Mouse (Mus musculus): Measurements from ENCODE around the gene Pou5f1. TPM values are rescaled to one million over a fixed set of nuclear protein-coding genes. Genes with fewer than 3 reads are reported as not detected.
"Not testable (repeated sequence)": the region's sequence is repeated elsewhere in the genome, so short reads cannot be mapped to it uniquely, and the experiment has no call there.

Gene Pou5f1
- polyA plus RNA-seq, 1 experiment from 2014 or later: 0.56 TPM

GRCm38 (mm10) chr17:35497124-35497523 lies 8.7 kb upstream of the Pou5f1 start:
- WGBS: 98% methylated on average over 7 of the region's 7 CpGs
- Histone ChIP-seq H3K27me3 (no peaks in the 10 kb centered on the region), H3K4me1 (replicated peaks) (peaks cover 4% of the 10 kb centered on the region), H3K4me2 (no peak overlapping the region), H3K9me3 (no peaks in the 10 kb centered on the region), H3K4me3 (replicated peaks) (no peak overlapping the region), H3K36me3 (no peaks in the 10 kb centered on the region), H3K27ac (no peak overlapping the region), H3K9ac (replicated peaks) (no peak overlapping the region)
- ATAC-seq (ENCODE audit: insufficient number of reproducible peaks, insufficient read depth, low FRiP score, low TSS enrichment, low read depth): no peak

- H3K27ac ChIP-seq: peak overlapping the region; percentile 29; the same call in 1 of the 2 replicates
- H3K36me3 ChIP-seq: no peaks in the 10 kb centered on the region
- peaks cover 29% of the 10 kb centered on the region for H3K27me3 ChIP-seq
- ATAC-seq (ENCODE audit: insufficient number of reproducible peaks, insufficient read depth, low FRiP score, low TSS enrichment, low read depth): no peak
- H3K9me3 ChIP-seq: no peaks in the 10 kb centered on the region
- H3K4me1 ChIP-seq (replicated peaks): peaks cover 15% of the 10 kb centered on the region
- WGBS: 4% methylated on average over 6 of the region's 6 CpGs
- no peak overlapping the region for H3K4me3 ChIP-seq (replicated peaks)
- H3K4me2 ChIP-seq: no peak overlapping the region
- 0 out of 2 replicates have a peak overlapping the region, but pooled peaks have one; percentile 12 for H3K9ac ChIP-seq (replicated peaks)
Observed at GRCm38 (mm10) chr17:35502226-35502625, 3.6 kb upstream of the Pou5f1 start.

GRCm38 (mm10) chr17:35502762-35503161 lies 3.1 kb upstream of the Pou5f1 start:
- H3K4me2 ChIP-seq: no peak overlapping the region
- no peak overlapping the region for H3K4me3 ChIP-seq (replicated peaks)
- H3K9me3 ChIP-seq: no peaks in the 10 kb centered on the region
- H3K27ac ChIP-seq: no peak overlapping the region
- WGBS: 64% methylated on average over 5 of the region's 5 CpGs
- peaks cover 15% of the 10 kb centered on the region for H3K4me1 ChIP-seq (replicated peaks)
- no peak for ATAC-seq (ENCODE audit: insufficient number of reproducible peaks, insufficient read depth, low FRiP score, low TSS enrichment, low read depth)
- H3K27me3 ChIP-seq: peaks cover 34% of the 10 kb centered on the region
- no peak overlapping the region for H3K9ac ChIP-seq (replicated peaks)
- no peaks in the 10 kb centered on the region for H3K36me3 ChIP-seq

GRCm38 (mm10) chr17:35503849-35504248 lies 2.0 kb upstream of the Pou5f1 start:
- ATAC-seq (ENCODE audit: insufficient number of reproducible peaks, insufficient read depth, low FRiP score, low TSS enrichment, low read depth): no peak
- no peak overlapping the region for H3K4me3 ChIP-seq (replicated peaks)

GRCm38 (mm10) chr17:35504628-35505481 lies 963 bp upstream of the Pou5f1 start:
- Histone ChIP-seq H3K4me3 (replicated peaks) (no peak overlapping the region), H3K27ac (no peak overlapping the region), H3K4me2 (no peak overlapping the region), H3K36me3 (no peaks in the 10 kb centered on the region), H3K27me3 (peaks cover 48% of the 10 kb centered on the region), H3K9ac (replicated peaks) (no peak overlapping the region), H3K9me3 (no peaks in the 10 kb centered on the region), H3K4me1 (replicated peaks) (peaks cover 21% of the 10 kb centered on the region)
- 38% methylated on average over 8 of the region's 8 CpGs for WGBS
- no peak for ATAC-seq (ENCODE audit: insufficient number of reproducible peaks, insufficient read depth, low FRiP score, low TSS enrichment, low read depth)

More at GRCm38 (mm10) chr17:35503849-35504248, 2.0 kb upstream of the Pou5f1 start:
- Histone ChIP-seq H3K36me3 (no peaks in the 10 kb centered on the region), H3K9ac (replicated peaks) (no peak overlapping the region), H3K4me2 (no peak overlapping the region), H3K9me3 (no peaks in the 10 kb centered on the region), H3K27me3 (peaks cover 42% of the 10 kb centered on the region), H3K4me1 (replicated peaks) (peaks cover 15% of the 10 kb centered on the region), H3K27ac (no peak overlapping the region)
- 31% methylated on average over 5 of the region's 5 CpGs for WGBS

GRCm38 (mm10) chr17:35506881-35507280 lies 1.1 kb downstream of the Pou5f1 start:
- Histone ChIP-seq H3K4me3 (replicated peaks) (no peak overlapping the region), H3K36me3 (no peaks in the 10 kb centered on the region), H3K4me1 (replicated peaks) (peaks cover 20% of the 10 kb centered on the region), H3K27ac (no peak overlapping the region), H3K9me3 (no peaks in the 10 kb centered on the region), H3K27me3 (peaks cover 48% of the 10 kb centered on the region), H3K4me2 (no peak overlapping the region), H3K9ac (replicated peaks) (no peak overlapping the region)
- 14% methylated on average over 10 of the region's 10 CpGs for WGBS
- no peak for ATAC-seq (ENCODE audit: insufficient number of reproducible peaks, insufficient read depth, low FRiP score, low TSS enrichment, low read depth)

GRCm38 (mm10) chr17:35507556-35508260 lies 1.9 kb downstream of the Pou5f1 start:
- 20% methylated on average over 13 of the region's 13 CpGs for WGBS
- no peak for ATAC-seq (ENCODE audit: insufficient number of reproducible peaks, insufficient read depth, low FRiP score, low TSS enrichment, low read depth)
- peaks cover 6% of the 10 kb centered on the region for H3K36me3 ChIP-seq
- H3K27ac ChIP-seq: no peak overlapping the region
- no peaks in the 10 kb centered on the region for H3K9me3 ChIP-seq
- H3K4me1 ChIP-seq (replicated peaks): peaks cover 11% of the 10 kb centered on the region
- H3K27me3 ChIP-seq: peaks cover 48% of the 10 kb centered on the region
- H3K4me2 ChIP-seq: no peak overlapping the region
- no peak overlapping the region for H3K4me3 ChIP-seq (replicated peaks)
- H3K9ac ChIP-seq (replicated peaks): no peak overlapping the region

GRCm38 (mm10) chr17:35508279-35508678 lies 2.5 kb downstream of the Pou5f1 start:
- not testable (repeated sequence) for H3K9me3 ChIP-seq; H3K9ac ChIP-seq (replicated peaks); ATAC-seq (ENCODE audit: insufficient number of reproducible peaks, insufficient read depth, low FRiP score, low TSS enrichment, low read depth); H3K4me3 ChIP-seq (replicated peaks); H3K4me2 ChIP-seq; H3K27ac ChIP-seq
- H3K4me1 ChIP-seq (replicated peaks): 0 out of 2 replicates have a peak, but pooled peaks cover 10% of the 10 kb centered on the region
- peaks cover 48% of the 10 kb centered on the region for H3K27me3 ChIP-seq
- 53% methylated on average over 5 of the region's 5 CpGs for WGBS
- H3K36me3 ChIP-seq: peaks cover 12% of the 10 kb centered on the region

GRCm38 (mm10) chr17:35509284-35509683 lies 3.5 kb downstream of the Pou5f1 start:
- Histone ChIP-seq H3K9me3 (no peaks in the 10 kb centered on the region), H3K27me3 (peaks cover 48% of the 10 kb centered on the region), H3K4me2 (no peak overlapping the region), H3K27ac (no peak overlapping the region), H3K4me3 (replicated peaks) (no peak overlapping the region), H3K36me3 (peaks cover 22% of the 10 kb centered on the region), H3K9ac (replicated peaks) (no peak overlapping the region), H3K4me1 (replicated peaks) (peaks cover 13% of the 10 kb centered on the region)
- ATAC-seq (ENCODE audit: insufficient number of reproducible peaks, insufficient read depth, low FRiP score, low TSS enrichment, low read depth): no peak
- WGBS: 34% methylated on average over 8 of the region's 8 CpGs

GRCm38 (mm10) chr17:35512916-35513626 lies 7.3 kb downstream of the Pou5f1 start:
- no peak overlapping the region for H3K9ac ChIP-seq (replicated peaks)
- no peak overlapping the region for H3K4me3 ChIP-seq (replicated peaks)
- 93% methylated on average over 7 of the region's 7 CpGs for WGBS
- no peak overlapping the region for H3K27ac ChIP-seq
- peaks cover 11% of the 10 kb centered on the region for H3K27me3 ChIP-seq
- no peaks in the 10 kb centered on the region for H3K9me3 ChIP-seq
- H3K4me1 ChIP-seq (replicated peaks): peaks cover 36% of the 10 kb centered on the region
- no peak for ATAC-seq (ENCODE audit: insufficient number of reproducible peaks, insufficient read depth, low FRiP score, low TSS enrichment, low read depth)
- H3K4me2 ChIP-seq: no peak overlapping the region
- H3K36me3 ChIP-seq: peaks cover 26% of the 10 kb centered on the region

- H3K4me1 ChIP-seq (replicated peaks): peaks cover 42% of the 10 kb centered on the region
- H3K4me2 ChIP-seq: peak overlapping the region; percentile 69
- H3K9ac ChIP-seq (replicated peaks): no peak overlapping the region
- H3K36me3 ChIP-seq: peaks cover 26% of the 10 kb centered on the region
- no peaks in the 10 kb centered on the region for H3K9me3 ChIP-seq
- no peak overlapping the region for H3K27ac ChIP-seq
- 15% methylated on average over 2 of the region's 2 CpGs for WGBS
- no peak for ATAC-seq (ENCODE audit: insufficient number of reproducible peaks, insufficient read depth, low FRiP score, low TSS enrichment, low read depth)
- H3K27me3 ChIP-seq: peaks cover 6% of the 10 kb centered on the region
- H3K4me3 ChIP-seq (replicated peaks): no peak overlapping the region
Observed at GRCm38 (mm10) chr17:35513886-35514285, 8.1 kb downstream of the Pou5f1 start.

Measured in limb, embryonic 12.5 days (tissue).